Mouse (Mus musculus): ENCODE results near the gene Mrps26. TPM values are rescaled to one million over a fixed set of nuclear protein-coding genes. Genes with fewer than 3 reads are reported as not detected.

Gene Mrps26
- total and polyA plus RNA-seq, 3 experiments = 68.7 to 101 (median 71.4) TPM

- 0 out of 2 replicates have a peak, but pooled peaks have one; percentile 28 for TF ChIP-seq MEF2A (IDR thresholded peaks at IDR 0.05; ENCODE audit: borderline replicate concordance, low read depth, low read length)
Observed at GRCm38 (mm10) chr2:130529925-130530324, 33.6 kb upstream of the Mrps26 start (continued).

- Histone ChIP-seq H3K36me3 (replicated peaks in 1 of 2; ENCODE audit: control insufficient read depth in 1 of 2, insufficient read depth in 1 of 2, low read length in 1 of 2) (peaks cover 9 to 52% of the 10 kb centered on the region in 2 experiments), H3K27ac (ENCODE audit: insufficient read depth, low read depth) (no peak overlapping the region), H3K27me3 (replicated peaks) (no peaks in the 10 kb centered on the region), H3K9ac (ENCODE audit: insufficient read depth, low read depth) (no peak overlapping the region), H3K9me3 (replicated peaks; ENCODE audit: low read length) (no peaks in the 10 kb centered on the region), H3K4me3 (replicated peaks in 1 of 3; ENCODE audit: low read depth in 2 of 3, low read length in 2 of 3, poor library complexity in 1 of 3) (no peak overlapping the region), H3K4me2 (ENCODE audit: insufficient read depth, low read depth, poor library complexity, severe bottlenecking) (no peak overlapping the region), H3K79me2 (replicated peaks; ENCODE audit: control insufficient read depth, extremely low read depth, insufficient read depth, poor library complexity, severe bottlenecking) (no peaks in the 10 kb centered on the region), H3K4me1 (ENCODE audit: control insufficient read depth in 1 of 2, insufficient read depth in 2 of 2) (peaks cover 23 to 71% of the 10 kb centered on the region in 2 experiments)
- dilution Hi-C loops (cut with MboI; ENCODE audit: extremely low pct_ligation_motif_present, extremely low pct_unique_long_range_greater_than_20kb, low sequenced_read_pairs) = no loop called here
- TF ChIP-seq RCOR1 (conservative IDR thresholded peaks at IDR 0.05; ENCODE audit: low read depth, low read length) (no peak), HCFC1 (IDR thresholded peaks at IDR 0.05; ENCODE audit: low read depth, low read length) (no peak), TBP (conservative IDR thresholded peaks at IDR 0.05; ENCODE audit: low read depth, low read length) (no peak)
- no peak for DNase-seq (ENCODE audit: extremely low read depth)
- in situ Hi-C loops (cut with MboI; ENCODE audit: low pct_ligation_motif_present, low pct_unique_long_range_greater_than_20kb, low sequenced_read_pairs) = no loop called here
Observed at GRCm38 (mm10) chr2:130532201-130532600, 31.3 kb upstream of the Mrps26 start.

- dilution Hi-C loops (cut with MboI; ENCODE audit: extremely low pct_ligation_motif_present, extremely low pct_unique_long_range_greater_than_20kb, low sequenced_read_pairs) = no loop called here
- TF ChIP-seq CHD1 (IDR thresholded peaks at IDR 0.05; ENCODE audit: low read depth, low read length) (no peak), ETS1 (conservative IDR thresholded peaks at IDR 0.05; ENCODE audit: low read depth, low read length) (peak; percentile 70), JUN (IDR thresholded peaks at IDR 0.05; ENCODE audit: insufficient read depth, low read depth, low read length) (no peak), BHLHE40 (IDR thresholded peaks at IDR 0.05; ENCODE audit: low read depth, low read length) (peak; percentile 50), HCFC1 (IDR thresholded peaks at IDR 0.05; ENCODE audit: low read depth, low read length) (no peak), CHD2 (IDR thresholded peaks at IDR 0.05; ENCODE audit: low read length) (no peak), JUND (conservative IDR thresholded peaks at IDR 0.05; ENCODE audit: low read depth, low read length) (no peak), IRF4 (IDR thresholded peaks at IDR 0.05; ENCODE audit: low read depth, low read length) (peak; percentile 64; the same call in 1 of the 2 replicates), EP300 (IDR thresholded peaks at IDR 0.05; ENCODE audit: low read length) (peak; percentile 86), MAZ (IDR thresholded peaks at IDR 0.05; ENCODE audit: low read depth, low read length) (0 out of 2 replicates have a peak, but pooled peaks have one; percentile 16)
- H3K4me1 ChIP-seq (ENCODE audit: control insufficient read depth in 1 of 2, insufficient read depth in 2 of 2) = peaks cover 16 to 73% of the 10 kb centered on the region in 2 experiments
- no peak overlapping the region for H3K4me2 ChIP-seq (ENCODE audit: insufficient read depth, low read depth, poor library complexity, severe bottlenecking)
- no peak overlapping the region for H3K4me3 ChIP-seq (replicated peaks in 1 of 3; ENCODE audit: low read depth in 2 of 3, low read length in 2 of 3, poor library complexity in 1 of 3)
- peaks cover 17 to 66% of the 10 kb centered on the region in 2 experiments for H3K36me3 ChIP-seq (replicated peaks in 1 of 2; ENCODE audit: control insufficient read depth in 1 of 2, insufficient read depth in 1 of 2, low read length in 1 of 2)
- no peak overlapping the region for H3K27ac ChIP-seq (ENCODE audit: insufficient read depth, low read depth)
- no peaks in the 10 kb centered on the region for H3K27me3 ChIP-seq (replicated peaks)
- no peaks in the 10 kb centered on the region for H3K79me2 ChIP-seq (replicated peaks; ENCODE audit: control insufficient read depth, extremely low read depth, insufficient read depth, poor library complexity, severe bottlenecking)
- H3K9ac ChIP-seq (ENCODE audit: insufficient read depth, low read depth) = no peak overlapping the region
- in situ Hi-C loops (cut with MboI; ENCODE audit: low pct_ligation_motif_present, low pct_unique_long_range_greater_than_20kb, low sequenced_read_pairs) = no loop called here
- peak; percentile 87 for DNase-seq (ENCODE audit: extremely low read depth)
- peaks cover 13% of the 10 kb centered on the region for H3K9me3 ChIP-seq (replicated peaks; ENCODE audit: low read length)
Observed at GRCm38 (mm10) chr2:130535017-130535416, 28.5 kb upstream of the Mrps26 start.

All from CH12.LX (cell line).